In genomic region chr11:61266551-61267533, GRCm38 (mm10) we compare ENCODE assay signal across 8 mouse cellular contexts. TPM values are rescaled to one million over a fixed set of nuclear protein-coding genes. Genes with fewer than 3 reads are reported as not detected.
DNase-seq lines count a peak whose midpoint lies in the region; ATAC-seq and TF ChIP-seq lines count a peak whose summit lies in the region.

TSS of gene Aldh3a2 (minus strand) at chr11:61267464.

- in situ Hi-C loops in ES-E14 (cut with MboI; ENCODE audit: low sequenced_read_pairs in 2 of 2, unreplicated experiment in 2 of 2) = no loop called here

- no peaks in the 10 kb centered on the region for H3K9me3 ChIP-seq in ES-E14 (ENCODE audit: control insufficient read depth, insufficient read depth, low read depth, low read length)
- H3K9me3 ChIP-seq in forebrain, embryonic 16.5 days (ENCODE audit: control insufficient read depth, low read length) = no peaks in the 10 kb centered on the region
- no peaks in the 10 kb centered on the region for H3K9me3 ChIP-seq in lung, embryonic 14.5 days (ENCODE audit: low read depth, low read length)

- WGBS in forebrain, embryonic 16.5 days = under 1% methylated on average over 57 of the region's 58 CpGs
- WGBS in lung, embryonic 14.5 days = under 1% methylated on average over 58 of the region's 58 CpGs
- under 1% methylated on average over 58 of the region's 58 CpGs for WGBS in olfactory bulb, adult 2 months
- under 1% methylated on average over 58 of the region's 58 CpGs for WGBS in thymus, adult 2 months

- peak within 1 kb of the TSS; percentile 68 for H3K27ac ChIP-seq in ES-E14 (ENCODE audit: insufficient read depth, low read depth, low read length, poor library complexity, severe bottlenecking)
- H3K27ac ChIP-seq in forebrain, embryonic 16.5 days (ENCODE audit: low read length) = peak within 1 kb of the TSS; percentile 94
- H3K27ac ChIP-seq in layer of hippocampus, adult 2 months = peak within 1 kb of the TSS; percentile 97
- H3K27ac ChIP-seq in lung, embryonic 14.5 days (ENCODE audit: low read depth) = peak within 1 kb of the TSS; percentile 97
- H3K27ac ChIP-seq in olfactory bulb, adult 2 months (ENCODE audit: insufficient read depth, low read depth, low read length) = peak within 1 kb of the TSS; percentile 87
- peak within 1 kb of the TSS; percentile 85 for H3K27ac ChIP-seq in thymus, adult 2 months (ENCODE audit: control insufficient read depth, insufficient read depth, low read length)

- no peaks in the 10 kb centered on the region; the same call in 1 of the 2 replicates for H3K36me3 ChIP-seq in ES-E14 (ENCODE audit: control insufficient read depth, insufficient read depth, low read length, poor library complexity, severe bottlenecking)
- 0 out of 2 replicates have a peak, but pooled peaks cover 4% of the 10 kb centered on the region for H3K36me3 ChIP-seq in forebrain, embryonic 16.5 days (ENCODE audit: control insufficient read depth, insufficient read depth)
- H3K36me3 ChIP-seq in lung, embryonic 14.5 days (ENCODE audit: insufficient read depth) = peaks cover 26% of the 10 kb centered on the region
- H3K36me3 ChIP-seq in thymus, adult 2 months (ENCODE audit: control insufficient read depth, insufficient read depth, low read length) = peaks cover 21% of the 10 kb centered on the region

- peak; percentile 29; the same call in 1 of the 2 replicates for TF ChIP-seq CTCF in layer of hippocampus, adult 2 months (conservative IDR thresholded peaks at IDR 0.05)
- TF ChIP-seq CTCF in lung, embryonic 14.5 days (IDR thresholded peaks at IDR 0.05; ENCODE audit: low read depth) = peak; percentile 1; the same call in 1 of the 2 replicates
- no peak for TF ChIP-seq CTCF in olfactory bulb, adult 2 months (IDR thresholded peaks at IDR 0.05; ENCODE audit: insufficient read depth, low read depth, low read length)
- peak; percentile 26; the same call in 1 of the 2 replicates for TF ChIP-seq CTCF in thymus, adult 2 months (IDR thresholded peaks at IDR 0.05; ENCODE audit: borderline replicate concordance, control insufficient read depth, extremely low read depth, insufficient read depth, low read length, poor library complexity)

- H3K9ac ChIP-seq in ES-E14 (ENCODE audit: insufficient read depth, low read depth, low read length, poor library complexity, severe bottlenecking) = peak within 1 kb of the TSS; percentile 95
- peak within 1 kb of the TSS; percentile 89 for H3K9ac ChIP-seq in forebrain, embryonic 16.5 days (replicated peaks; ENCODE audit: low read depth, low read length)
- peak within 1 kb of the TSS; percentile 82 for H3K9ac ChIP-seq in lung, embryonic 14.5 days

- ATAC-seq in forebrain, embryonic 16.5 days = peak; percentile 100
- ATAC-seq in lung, embryonic 14.5 days (ENCODE audit: insufficient read depth) = peak; percentile 99

- peaks cover 9 to 15% of the 10 kb centered on the region in 2 experiments; a peak in 3 of 4 replicates for H3K4me1 ChIP-seq in ES-E14 (ENCODE audit: control insufficient read depth in 2 of 2, insufficient read depth in 2 of 2, low read length in 2 of 2, poor library complexity in 1 of 2)
- 0 out of 2 replicates have a peak, but pooled peaks cover 5% of the 10 kb centered on the region for H3K4me1 ChIP-seq in forebrain, embryonic 16.5 days (replicated peaks; ENCODE audit: control insufficient read depth, insufficient read depth, low read length)
- no peaks in the 10 kb centered on the region; the same call in 1 of the 2 replicates for H3K4me1 ChIP-seq in lung, embryonic 14.5 days (ENCODE audit: insufficient read depth)
- H3K4me1 ChIP-seq in olfactory bulb, adult 2 months (ENCODE audit: control insufficient read depth, insufficient read depth, low read length) = peaks cover 2% of the 10 kb centered on the region; the same call in 1 of the 2 replicates
- peaks cover 2% of the 10 kb centered on the region; the same call in 1 of the 2 replicates for H3K4me1 ChIP-seq in thymus, adult 2 months (replicated peaks; ENCODE audit: control insufficient read depth, insufficient read depth, low read length)

- peak; percentile 84 for TF ChIP-seq POLR2A in olfactory bulb, adult 2 months (IDR thresholded peaks at IDR 0.05; ENCODE audit: insufficient read depth, low read depth, low read length)
- TF ChIP-seq POLR2A in thymus, adult 2 months (IDR thresholded peaks at IDR 0.05; ENCODE audit: control insufficient read depth, extremely low read depth, insufficient read depth, low read length, poor library complexity) = peak; percentile 92

- peak within 1 kb of the TSS; percentile 88 to 93 for H3K4me3 ChIP-seq in ES-E14 (ENCODE audit: insufficient read depth in 1 of 2, low read depth in 1 of 2, low read length in 2 of 2, poor library complexity in 1 of 2, severe bottlenecking in 1 of 2)
- peak within 1 kb of the TSS; percentile 72 for H3K4me3 ChIP-seq in forebrain, embryonic 16.5 days (replicated peaks; ENCODE audit: low read length)
- peak within 1 kb of the TSS; percentile 73 for H3K4me3 ChIP-seq in layer of hippocampus, adult 2 months
- H3K4me3 ChIP-seq in lung, embryonic 14.5 days (ENCODE audit: low read depth, low read length) = peak within 1 kb of the TSS; percentile 73
- H3K4me3 ChIP-seq in olfactory bulb, adult 2 months (ENCODE audit: insufficient read depth, low read depth, low read length) = peak within 1 kb of the TSS; percentile 73
- H3K4me3 ChIP-seq in thymus, adult 2 months (ENCODE audit: control insufficient read depth, insufficient read depth, low read length) = peak within 1 kb of the TSS; percentile 85

- 0 out of 2 replicates have a peak, but pooled peaks cover 3% of the 10 kb centered on the region for H3K27me3 ChIP-seq in forebrain, embryonic 16.5 days (replicated peaks; ENCODE audit: control insufficient read depth, insufficient read depth, low read length)
- H3K27me3 ChIP-seq in lung, embryonic 14.5 days (ENCODE audit: insufficient read depth, low read length) = no peaks in the 10 kb centered on the region
- H3K27me3 ChIP-seq in thymus, adult 2 months (ENCODE audit: control insufficient read depth, insufficient read depth, low read length) = no peaks in the 10 kb centered on the region

- H3K4me2 ChIP-seq in forebrain, embryonic 16.5 days (ENCODE audit: low read length) = peak within 1 kb of the TSS; percentile 79
- H3K4me2 ChIP-seq in lung, embryonic 14.5 days = peak within 1 kb of the TSS; percentile 78

- intact Hi-C loops in heart, postnatal 36 days (cut with DNase I) = loop anchor here (2.0 to 10.0 kb wide), 3 partner anchors 34 to 332 kb away; partner anchors contain the start of gene Map2k3

- DNase-seq in ES-E14 (ENCODE audit: low read depth, low spot score) = peak; percentile 90
- DNase-seq in cerebellum, adult 11-12 months = peak; percentile 96
- peak; percentile 95 for DNase-seq in heart, postnatal 36 days
- peak; percentile 86 to 93 for DNase-seq in layer of hippocampus, adult 2 months (ENCODE audit: low spot score in 2 of 2)
- peak; percentile 98 for DNase-seq in lung, embryonic 14.5 days
- DNase-seq in thymus, adult 2 months = peak; percentile 98

TF ChIP-seq in ES-E14, 5 proteins besides CTCF, POLR2A, EP300 and RAD21:
- TF ChIP-seq CHD2 (IDR thresholded peaks at IDR 0.05; ENCODE audit: low read depth, low read length) (no peak), HCFC1 (IDR thresholded peaks at IDR 0.05; ENCODE audit: borderline replicate concordance, insufficient read depth, low read length) (no peak), MAFK (IDR thresholded peaks at IDR 0.05; ENCODE audit: insufficient read depth, low read depth, low read length) (no peak), ZNF384 (IDR thresholded peaks at IDR 0.05; ENCODE audit: low read depth, low read length) (no peak), ZC3H11A (IDR thresholded peaks at IDR 0.05; ENCODE audit: borderline replicate concordance, low read depth, low read length) (no peak)

RNA-seq across cellular contexts. Expression of gene Aldh3a2, which starts in this region (rescaled TPM):
- total RNA-seq in ES-E14 (2012; rRNA removed) = 17.8 and 24.4 TPM in 2 replicates
- 29.5 and 29.8 TPM in 2 replicates for polyA plus RNA-seq in forebrain, embryonic 16.5 days (2015; fragmentation: Nextera tagmentation; extraction: Ambion mirVana)
- 10 to 100 TPM; 35.3 to 41.7 TPM for total RNA-seq in heart, postnatal 36 days (2021)
- total RNA-seq in layer of hippocampus, adult 2 months (2021) = 10 to 100 TPM; 58.1 to 58.9 TPM
- 37.6 and 39.4 TPM in 2 replicates for polyA plus RNA-seq in lung, embryonic 14.5 days (2014; fragmentation: Nextera tagmentation; extraction: Ambion mirVana)
- not detected in 2 replicates for polyA plus RNA-seq in olfactory bulb, adult 2 months (2012; ENCODE audit: insufficient read depth, insufficient read length, low replicate concordance, missing spikeins)
- polyA plus RNA-seq in thymus, adult 2 months (2012; rRNA removed) = 89.9 and 92.7 TPM in 2 replicates

Comparison
In these comparisons a context has a peak if more than half of its experiments do, and no peak if none do; other contexts are left out.
1. Peak in every context shown above with its lines: DNase-seq, ATAC-seq, H3K4me3 ChIP-seq and H3K27ac ChIP-seq.